Mouse (Mus musculus): ENCODE results near the gene Acer3. TPM values are rescaled to one million over a fixed set of nuclear protein-coding genes. Genes with fewer than 3 reads are reported as not detected.

Acer3 gene
- 10 to 100 TPM; 25.1 to 27.2 (median 25.5) TPM for total RNA-seq (2022)

DNA sequence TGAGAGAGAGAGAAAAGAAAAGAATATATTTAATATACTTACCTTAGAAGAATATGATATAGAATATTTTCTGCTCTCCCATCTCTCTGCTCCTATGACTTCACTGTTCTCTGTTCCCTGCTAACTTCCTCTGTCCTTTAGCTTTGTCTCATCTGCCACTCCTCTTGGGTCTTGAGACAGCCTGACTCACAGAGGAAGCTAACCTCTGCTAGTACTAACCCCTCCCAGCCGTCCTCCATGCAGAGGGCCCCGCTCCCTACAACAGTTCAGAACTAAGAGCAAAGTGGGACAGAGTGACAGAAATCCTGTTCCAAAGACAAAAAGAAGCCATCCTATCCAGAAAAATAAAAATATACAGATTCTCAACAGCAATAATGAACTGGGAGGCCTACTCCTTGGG, at the start of gene Acer3:
Gene Acer3, minus strand, starts transcription at position 126 of the 400 bp plus-strand sequence.
- DNase-seq (ENCODE audit: low spot score in 2 of 2), result no peak

DNA sequence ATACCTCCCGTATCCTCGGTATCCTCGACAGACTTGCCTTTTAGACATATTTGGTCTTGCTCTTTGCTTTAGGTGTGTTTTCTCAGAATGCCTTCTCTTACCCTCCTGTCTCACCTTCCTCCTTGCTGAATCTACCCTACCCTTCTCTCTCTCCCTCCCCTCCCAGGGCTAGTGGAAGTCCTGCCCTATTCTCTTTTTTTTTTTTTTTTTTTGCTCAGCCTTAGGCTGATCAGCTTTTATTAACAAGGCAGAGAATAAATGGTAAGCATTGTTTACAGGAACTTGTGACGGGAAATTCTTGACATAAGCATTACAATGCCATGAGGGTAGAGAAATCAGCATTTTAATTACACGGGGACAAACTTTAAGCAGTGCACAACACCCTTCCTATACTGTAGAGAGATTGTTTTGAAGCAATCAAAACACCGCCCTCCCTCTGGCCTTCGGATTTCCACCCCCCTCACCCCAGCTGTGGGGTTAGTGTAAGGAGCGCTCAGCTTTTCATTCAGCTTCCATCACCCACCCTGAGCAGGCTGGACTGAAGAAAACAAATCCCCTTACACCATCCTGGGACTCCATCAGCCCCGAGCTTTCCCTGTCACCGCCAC, 48.9 kb upstream of the Acer3 start:
- no peak for DNase-seq (ENCODE audit: low spot score in 2 of 2)

DNA sequence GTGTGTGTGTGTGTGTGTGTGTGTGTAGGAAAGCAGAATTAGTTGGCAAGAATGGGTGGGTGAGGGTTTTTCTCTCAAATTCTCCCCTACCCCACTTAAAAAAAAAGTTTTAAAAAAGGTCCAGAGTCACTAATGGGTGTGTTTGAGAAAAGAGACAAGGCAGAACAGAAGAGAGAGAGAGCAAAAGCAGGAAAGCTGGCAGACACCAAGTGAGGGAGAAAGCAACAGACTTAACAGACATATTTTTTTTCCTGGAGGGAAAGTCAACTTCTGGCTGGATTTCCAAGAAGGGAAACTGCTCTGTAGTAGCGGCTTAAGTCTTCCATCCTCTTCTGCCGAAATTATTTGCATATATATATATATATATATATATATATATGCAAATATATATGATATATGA, 40.7 kb upstream of the Acer3 start:
- DNase-seq (ENCODE audit: low spot score in 2 of 2), result no peak

DNA sequence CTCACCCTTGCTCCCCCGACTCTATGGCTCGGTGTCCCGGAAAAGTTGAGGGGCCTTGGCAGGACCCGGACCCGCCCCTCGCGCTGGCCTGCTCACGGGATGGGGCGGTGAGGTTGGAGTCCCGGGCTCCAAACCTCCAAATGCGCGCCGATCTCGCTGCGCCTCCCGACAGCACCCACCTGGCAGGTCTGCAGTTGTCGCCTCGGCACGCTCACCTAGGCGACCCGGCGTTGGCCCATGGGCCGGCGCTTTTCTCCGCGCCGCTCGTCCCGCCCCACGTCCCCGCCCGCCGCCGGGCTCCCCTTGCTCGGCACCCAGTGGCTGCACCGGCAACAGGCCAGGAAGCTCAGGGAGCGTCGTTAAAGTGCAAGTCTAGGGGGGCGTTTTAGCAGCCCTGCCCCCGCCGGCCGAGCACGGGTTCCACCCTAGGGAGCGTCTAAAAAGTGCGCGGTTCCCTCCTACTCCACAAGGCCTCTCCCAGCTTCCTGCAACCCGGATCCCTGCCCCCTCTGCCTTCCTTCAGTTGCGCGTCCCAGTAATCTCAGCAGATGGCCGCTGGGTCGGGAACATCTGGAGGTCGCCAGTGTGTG, 40.1 kb upstream of the Acer3 start, which contains the start of gene Tsku:
Gene Tsku, minus strand, starts transcription at position 266 of the 590 bp plus-strand sequence.
- DNase-seq (ENCODE audit: low spot score in 2 of 2), result peak; percentile 53 to 62

DNA sequence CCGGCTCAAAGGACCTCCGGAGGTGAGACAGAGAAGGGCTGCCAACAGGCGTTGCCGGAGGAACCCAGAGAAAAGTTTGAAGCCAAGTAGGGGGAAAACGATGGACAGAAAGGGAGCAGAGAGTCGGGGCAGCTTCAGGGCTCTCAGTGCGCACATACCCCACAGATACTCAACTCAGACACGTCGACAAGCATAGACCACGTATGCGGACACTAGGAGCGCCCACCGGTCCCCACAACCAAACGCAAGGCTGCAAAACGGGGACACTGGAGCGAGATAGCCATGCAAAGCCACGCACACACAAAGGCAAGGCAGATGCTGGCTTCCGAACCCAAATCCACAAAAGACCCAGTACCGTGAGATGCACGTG, 39.6 kb upstream of the Acer3 start:
- no peak for DNase-seq (ENCODE audit: low spot score in 2 of 2)

DNA sequence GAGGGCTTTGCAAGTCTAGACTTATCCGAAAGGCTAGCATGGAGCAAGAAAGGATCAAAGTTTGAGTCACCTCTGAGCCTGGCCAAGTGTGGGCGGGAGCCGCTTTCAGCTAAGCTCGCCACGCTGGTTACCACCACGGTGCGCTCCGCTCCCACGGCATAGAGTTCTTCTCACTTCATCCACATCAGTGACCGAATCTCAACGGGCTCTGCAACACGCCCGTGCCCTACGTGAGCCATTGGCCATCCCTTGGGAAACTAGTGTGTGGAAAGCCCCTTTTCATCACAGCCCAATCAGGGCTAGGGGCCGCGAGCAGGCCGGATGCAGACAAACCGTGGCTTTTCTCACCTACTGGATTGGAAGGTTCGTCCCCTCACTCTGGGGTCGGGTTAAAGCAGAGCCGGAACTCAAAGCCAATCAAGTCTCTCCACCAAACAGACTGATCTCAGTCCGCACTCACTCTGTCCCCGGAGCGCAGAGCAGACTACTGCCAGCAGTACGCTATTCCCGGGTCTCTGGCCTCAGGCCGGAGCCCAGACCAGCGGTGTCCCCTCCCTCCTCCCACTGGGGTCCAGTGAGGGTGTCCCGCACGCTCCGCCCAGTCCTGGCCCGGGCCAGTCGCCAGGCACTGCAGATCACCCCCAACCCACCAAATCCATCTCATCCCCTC, 39.1 kb upstream of the Acer3 start:
- DNase-seq (ENCODE audit: low spot score in 2 of 2), result no peak

DNA sequence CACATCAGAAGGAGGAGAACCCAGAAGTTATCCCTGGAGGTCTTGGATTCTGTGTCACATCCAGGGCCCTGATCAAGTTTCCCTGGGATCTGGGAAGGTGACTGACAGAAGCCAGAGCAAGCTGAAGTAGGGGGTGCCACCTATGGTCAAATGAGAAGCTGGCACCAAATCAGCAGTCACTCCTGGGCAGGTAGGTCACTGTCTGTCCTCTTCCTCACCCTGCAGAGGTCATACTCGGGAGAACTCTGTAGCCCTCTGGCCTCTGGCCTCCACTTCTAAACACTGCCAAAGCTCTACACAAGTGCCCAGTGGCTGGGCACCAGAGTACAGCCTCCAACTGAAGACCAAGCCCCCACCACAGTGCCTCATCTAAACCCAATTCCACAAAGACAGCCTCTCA, 37.0 kb upstream of the Acer3 start:
- no peak for DNase-seq (ENCODE audit: low spot score in 2 of 2)

DNA sequence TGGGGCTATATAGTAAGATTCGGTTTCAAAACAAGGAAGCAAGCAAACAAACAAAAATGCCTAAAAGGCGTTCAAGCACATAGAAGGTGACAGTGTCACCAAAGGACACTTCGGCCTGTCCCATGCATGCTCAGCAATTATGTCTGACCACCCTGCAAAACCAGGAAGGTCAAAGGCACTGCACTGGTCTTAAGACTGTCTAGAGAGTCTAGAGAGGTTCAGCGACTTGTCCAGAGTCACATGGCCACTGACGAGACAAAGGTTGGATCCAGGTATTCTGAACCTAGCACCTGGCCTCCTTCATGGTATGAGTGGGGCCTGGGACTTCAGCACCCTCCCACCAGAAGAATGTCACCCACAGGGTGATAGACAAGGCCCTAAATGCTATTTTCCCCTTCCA, 36.3 kb upstream of the Acer3 start:
- DNase-seq (ENCODE audit: low spot score in 2 of 2), result no peak

DNA sequence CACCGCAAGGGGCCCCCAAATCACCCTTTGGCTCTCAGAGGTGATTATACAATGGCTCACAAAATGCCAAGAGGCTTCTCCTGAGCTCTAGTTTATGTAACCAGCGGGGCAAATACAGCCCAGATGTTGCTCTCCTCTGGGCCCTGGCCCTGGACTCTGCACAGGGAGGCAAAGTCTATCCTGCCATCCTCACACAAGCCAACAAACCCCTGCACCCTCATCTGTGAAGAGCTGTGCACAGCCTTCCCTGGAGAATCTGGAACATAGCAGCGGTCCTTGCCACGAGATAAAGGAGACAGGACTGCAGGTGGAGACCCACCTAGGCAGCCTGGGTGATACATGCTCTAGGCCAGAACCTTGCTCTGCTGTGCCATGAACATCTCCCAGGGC, 33.9 kb upstream of the Acer3 start:
- DNase-seq (ENCODE audit: low spot score in 2 of 2), result no peak

DNA sequence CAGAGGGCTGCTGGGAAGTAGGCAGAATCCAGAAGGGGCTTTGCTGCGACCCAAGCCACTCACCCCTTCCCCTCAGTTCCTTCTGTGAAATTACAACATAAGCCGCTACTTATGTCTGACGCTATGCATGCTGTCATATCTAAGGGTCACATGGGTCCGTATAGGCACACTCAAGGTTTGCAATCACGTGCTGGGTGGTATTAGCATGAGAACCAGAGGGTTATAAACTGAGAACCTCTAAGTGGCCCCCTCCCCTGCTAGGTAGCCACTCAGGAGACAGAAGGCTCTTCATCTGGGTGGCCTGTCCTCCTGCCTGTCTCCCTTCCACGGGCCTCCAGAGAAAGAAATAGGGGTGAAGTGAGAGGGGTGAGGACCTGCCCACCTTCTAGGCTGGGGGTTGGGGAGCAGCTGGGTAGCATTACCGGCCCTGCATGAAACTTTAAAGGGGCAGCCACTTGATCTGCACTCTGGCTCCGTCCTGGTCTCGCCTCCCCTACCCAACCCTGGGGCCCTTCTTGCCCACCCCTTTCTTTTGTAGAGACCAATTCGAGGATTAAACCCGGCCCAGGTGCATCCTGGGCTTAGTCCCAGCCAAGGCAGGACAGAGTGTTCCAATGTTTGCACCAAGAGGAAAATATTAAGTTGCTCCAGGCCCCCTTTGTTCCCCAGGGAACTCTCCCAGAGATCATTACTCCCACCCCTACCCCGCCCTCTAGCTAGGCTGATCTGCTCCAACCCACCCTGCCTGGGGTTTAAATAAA, 33.3 kb upstream of the Acer3 start:
- no peak for DNase-seq (ENCODE audit: low spot score in 2 of 2)

DNA sequence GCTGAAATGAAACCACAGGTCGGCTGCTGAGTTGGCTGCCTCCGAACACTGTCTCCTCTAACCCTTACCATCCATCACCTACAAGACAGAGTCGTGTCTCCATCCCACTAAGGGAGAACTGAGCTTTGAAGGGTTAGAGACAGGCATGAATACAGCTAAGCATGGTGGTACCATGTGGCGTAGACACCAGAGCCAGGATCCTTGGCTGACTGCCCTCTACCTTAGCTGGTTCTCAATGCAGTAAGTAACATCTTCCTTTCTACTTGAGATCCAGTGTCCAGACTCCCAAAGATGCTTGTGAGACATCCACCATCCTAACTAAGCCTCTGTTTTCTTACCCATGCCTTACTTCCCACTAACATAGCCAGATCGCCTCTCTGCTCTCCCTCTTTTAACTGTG, 32.6 kb upstream of the Acer3 start:
- no peak for DNase-seq (ENCODE audit: low spot score in 2 of 2)

DNA sequence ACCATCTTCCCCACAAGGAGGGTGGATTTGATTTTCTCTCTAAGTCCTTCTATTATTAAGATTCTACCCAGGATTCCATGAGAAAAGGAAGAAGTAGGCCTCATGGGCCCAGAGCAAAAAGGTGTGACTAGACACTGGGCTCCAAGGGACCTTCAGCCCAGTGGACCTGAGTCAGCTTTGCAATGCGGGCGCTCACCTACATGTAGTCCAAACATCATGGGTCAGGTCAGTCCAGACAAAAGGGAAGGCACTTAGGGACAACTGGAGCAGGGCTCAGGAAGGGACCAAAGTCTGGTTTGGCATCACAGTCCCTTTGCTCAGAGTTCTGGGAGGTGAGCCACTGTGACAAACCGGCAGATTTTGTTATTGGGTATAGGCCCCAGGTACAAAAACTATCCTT, 30.5 kb upstream of the Acer3 start:
- DNase-seq (ENCODE audit: low spot score in 2 of 2), result no peak

DNA sequence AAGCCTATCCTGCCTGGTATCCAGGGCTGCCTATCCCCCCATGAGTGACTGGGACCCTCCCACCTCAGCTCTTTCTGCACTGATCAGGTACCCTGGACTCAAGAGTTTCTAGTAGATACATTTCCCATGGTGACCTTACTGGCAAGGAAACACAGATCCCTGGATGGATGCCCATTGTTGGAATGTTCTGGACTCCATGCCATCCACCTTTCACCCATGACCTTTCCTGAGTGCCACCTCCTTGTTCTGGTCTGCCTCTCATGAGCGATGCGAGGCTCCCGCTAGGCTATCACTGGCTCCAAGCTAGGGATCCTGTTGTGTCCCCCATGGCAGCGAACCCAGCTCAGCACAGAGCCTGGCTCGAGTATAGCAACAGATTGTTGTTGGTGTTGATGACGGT, 28.8 kb upstream of the Acer3 start:
- no peak for DNase-seq (ENCODE audit: low spot score in 2 of 2)

DNA sequence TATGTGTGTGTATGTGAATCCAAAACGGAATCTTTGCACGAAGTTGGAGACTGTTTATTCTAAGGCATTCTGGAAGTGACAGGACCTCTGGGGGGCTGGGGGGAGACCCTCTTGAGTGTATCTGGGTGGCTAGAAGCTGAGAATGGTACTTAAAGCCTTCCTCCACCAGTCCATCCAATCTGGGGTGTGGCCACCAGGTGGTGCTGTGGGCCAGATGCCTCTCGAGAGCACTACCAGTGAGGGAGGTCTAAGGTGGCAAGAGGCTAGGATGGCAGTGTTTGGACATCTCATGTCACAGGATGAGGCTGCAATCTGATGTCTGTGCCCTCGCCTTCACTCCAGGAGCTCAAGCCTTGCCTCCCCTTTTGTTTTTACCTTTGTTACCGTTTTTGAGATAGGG, 28.1 kb upstream of the Acer3 start:
- peak; percentile 45 to 80 for DNase-seq (ENCODE audit: low spot score in 2 of 2)

DNA sequence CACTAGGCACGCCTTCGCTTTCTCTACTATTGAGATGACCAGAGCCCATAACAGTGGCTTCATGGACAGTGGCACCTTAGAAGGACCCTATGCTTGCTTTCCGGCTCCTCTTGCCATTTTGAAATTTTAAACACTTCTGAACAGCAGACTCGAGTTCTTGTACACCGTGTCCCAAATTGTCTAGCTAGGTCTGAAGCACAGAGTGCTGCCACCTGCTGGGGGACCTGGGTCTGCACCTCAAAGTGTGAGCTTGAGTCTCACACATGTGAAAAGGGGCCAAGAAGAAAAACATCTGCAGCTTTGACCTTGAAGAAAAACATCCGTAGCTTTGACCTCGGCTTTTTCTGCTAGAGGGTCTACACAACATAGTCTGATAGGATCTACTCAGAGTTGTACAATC, 27.0 kb upstream of the Acer3 start:
- DNase-seq (ENCODE audit: low spot score in 2 of 2), result peak in 1 of 2 experiments; percentile 41

DNA sequence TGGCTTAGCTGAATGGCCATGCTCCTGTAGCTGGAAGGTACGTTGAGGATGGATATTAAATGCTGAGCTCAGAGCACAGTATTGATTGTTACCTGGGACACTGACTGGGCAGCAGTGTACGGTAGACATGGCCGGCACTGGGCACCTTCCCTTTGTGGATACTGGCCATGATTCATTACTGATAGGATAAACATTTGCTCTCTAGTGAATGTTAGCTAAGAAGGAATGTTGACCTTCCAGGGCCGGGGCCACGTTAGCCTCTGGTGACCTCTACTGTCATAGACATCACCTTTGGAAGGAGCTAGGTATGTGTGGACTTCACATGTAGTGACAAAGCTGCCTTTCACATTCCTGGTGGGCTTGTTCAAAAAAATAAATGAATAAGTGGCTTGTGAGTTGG, 26.5 kb upstream of the Acer3 start:
- DNase-seq (ENCODE audit: low spot score in 2 of 2), result no peak

DNA sequence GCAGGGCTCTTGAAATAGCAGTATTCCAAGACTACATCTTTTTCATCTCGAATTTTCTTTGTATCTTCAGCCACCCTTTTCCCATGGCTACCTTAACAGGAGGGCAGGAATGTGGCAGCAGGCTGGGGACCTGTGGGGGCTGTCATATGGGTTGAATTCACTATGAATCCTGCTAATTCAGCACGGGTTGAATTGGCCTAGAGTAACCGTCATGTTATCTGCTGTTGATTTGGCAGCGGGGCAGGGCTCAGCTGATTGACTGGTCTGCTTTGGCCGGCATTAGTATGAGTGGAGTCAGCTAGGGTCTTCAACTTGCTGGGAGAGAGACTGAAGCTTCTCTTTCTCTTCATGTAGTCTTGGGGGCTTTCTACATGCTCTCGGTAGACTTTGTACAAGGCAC, 24.0 kb upstream of the Acer3 start:
- DNase-seq (ENCODE audit: low spot score in 2 of 2), result no peak

DNA sequence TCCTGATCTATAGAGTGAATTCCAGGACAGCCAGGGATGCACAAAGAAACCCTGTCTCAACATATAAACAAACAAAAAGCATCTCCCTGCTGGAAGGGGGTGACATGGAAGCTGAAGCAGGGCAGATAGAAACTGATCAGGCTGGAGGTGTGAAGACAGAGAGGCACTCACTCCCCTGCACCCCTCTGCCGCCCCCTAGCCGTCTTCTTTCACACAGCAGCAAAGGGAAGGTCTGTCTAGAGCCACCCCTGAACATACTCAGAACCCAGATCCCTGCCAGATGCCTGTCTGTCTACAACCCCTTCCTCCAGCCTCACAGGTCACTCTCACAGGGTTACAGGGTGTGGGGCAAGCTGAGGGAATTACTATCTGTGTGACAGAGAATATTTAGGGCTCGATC, 23.4 kb upstream of the Acer3 start:
- DNase-seq (ENCODE audit: low spot score in 2 of 2), result no peak

DNA sequence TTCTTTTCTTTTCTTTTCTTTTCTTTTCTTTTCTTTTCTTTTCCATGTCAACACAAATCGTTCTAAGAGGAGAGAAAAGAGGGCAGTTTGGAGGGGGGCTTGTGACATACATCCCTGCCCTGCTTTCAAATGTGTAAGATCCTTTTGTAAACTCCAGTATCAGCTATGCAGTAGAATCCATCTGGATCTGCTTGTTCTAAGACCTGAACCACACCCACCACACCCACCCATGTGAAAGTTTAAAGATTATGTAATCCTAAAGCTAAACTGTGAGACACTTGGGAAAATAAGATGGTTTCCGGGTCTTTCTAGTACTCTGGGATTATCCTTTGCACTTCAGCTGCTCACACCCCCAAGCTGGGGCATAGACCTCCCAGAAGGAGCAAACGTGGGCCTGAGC, 21.2 kb upstream of the Acer3 start:
- no peak for DNase-seq (ENCODE audit: low spot score in 2 of 2)

DNA sequence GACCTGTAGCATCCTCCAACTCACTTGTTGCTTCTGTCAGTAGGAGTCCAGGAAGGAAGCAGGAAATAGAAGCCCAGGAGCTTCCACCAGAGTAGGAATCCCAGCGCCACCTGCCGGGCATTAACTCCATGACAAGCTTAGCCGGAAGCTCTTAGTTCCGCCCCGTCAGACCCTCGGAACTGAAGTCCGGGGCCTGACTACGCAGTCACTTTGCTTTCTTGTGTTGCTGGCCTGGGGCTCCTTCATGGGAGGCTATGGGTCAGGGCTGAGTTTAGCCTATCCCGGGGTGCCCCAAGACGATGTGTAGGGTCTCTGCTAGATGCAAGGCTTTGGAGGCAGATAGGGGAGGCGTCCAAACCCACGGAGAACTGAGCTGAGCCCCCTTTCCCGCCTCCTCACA, 20.5 kb upstream of the Acer3 start:
- DNase-seq (ENCODE audit: low spot score in 2 of 2), result peak; percentile 48 to 66

DNA sequence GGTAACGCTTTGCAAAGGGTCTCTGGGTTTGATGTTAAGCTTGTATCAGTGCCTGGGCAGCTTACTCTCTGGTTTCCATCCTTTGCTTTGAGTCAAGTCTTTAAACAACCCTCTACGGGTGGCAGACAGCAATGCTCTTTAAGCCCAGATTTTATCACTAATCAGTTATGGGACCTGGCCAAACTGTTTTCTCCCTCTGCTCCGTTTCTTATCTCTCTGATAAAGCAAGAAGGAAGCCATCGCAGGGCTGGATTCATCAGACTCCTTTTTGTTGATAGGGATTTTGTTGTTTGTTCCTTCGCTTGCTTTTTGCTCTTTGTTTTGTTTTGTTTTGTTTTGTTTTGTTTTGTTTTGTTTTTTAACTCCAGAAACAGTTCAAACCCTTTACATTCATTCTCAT, 19.3 kb upstream of the Acer3 start:
- no peak for DNase-seq (ENCODE audit: low spot score in 2 of 2)

DNA sequence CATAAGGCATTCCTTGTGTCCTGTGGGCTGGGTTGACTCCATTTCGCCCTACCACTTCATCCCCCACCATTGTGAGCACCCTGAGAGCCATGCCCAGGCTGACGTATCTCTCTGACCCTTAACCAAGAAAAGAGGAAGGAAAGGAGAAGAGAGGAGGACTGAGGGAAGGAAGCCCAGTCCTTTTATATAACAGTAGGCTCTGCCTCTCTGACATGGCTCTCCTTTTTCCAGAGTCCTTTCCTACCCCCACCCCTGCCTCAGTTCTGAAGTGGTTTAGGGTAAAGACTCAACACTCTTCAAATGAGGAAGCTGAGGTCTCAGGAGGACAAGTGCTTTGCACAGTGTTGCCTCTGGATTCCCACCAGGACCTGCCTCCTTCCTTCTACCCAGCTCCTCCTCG, 13.0 kb upstream of the Acer3 start:
- DNase-seq (ENCODE audit: low spot score in 2 of 2), result no peak

All from left cerebral cortex, adult 8-10 months (tissue).